Mouse (Mus musculus): ENCODE data around the gene 1700016H13Rik. TPM values are rescaled to one million over a fixed set of nuclear protein-coding genes. Genes with fewer than 3 reads are reported as not detected.

The 1700016H13Rik gene
- polyA plus RNA-seq, 1 experiment from 2014 or later, result 0.30 TPM

GRCm38 (mm10) chr5:103691624-103692530 lies 36.1 kb upstream of the 1700016H13Rik start, which contains the start of gene Aff1:
Gene Aff1, plus strand, starts transcription at chr5:103692374.
- no peaks in the 10 kb centered on the region for H3K36me3 ChIP-seq
- peak within 1 kb of the TSS; percentile 69 for H3K9ac ChIP-seq
- WGBS, result 2% methylated on average over 40 of the region's 50 CpGs
- peak within 1 kb of the TSS; percentile 61 for H3K4me3 ChIP-seq
- peak; percentile 77 for ATAC-seq (ENCODE audit: insufficient number of reproducible peaks, insufficient read depth, low FRiP score, low TSS enrichment, low read depth)
- H3K9me3 ChIP-seq, result no peaks in the 10 kb centered on the region
- H3K4me1 ChIP-seq, result peaks cover 19% of the 10 kb centered on the region
- H3K4me2 ChIP-seq, result peak within 1 kb of the TSS; percentile 99
- no peak within 1 kb of the TSS for H3K27ac ChIP-seq
- H3K27me3 ChIP-seq, result peaks cover 25% of the 10 kb centered on the region

GRCm38 (mm10) chr5:103691171-103691570 lies 35.4 kb upstream of the 1700016H13Rik start:
- Histone ChIP-seq H3K4me3 (no peak overlapping the region), H3K9ac (no peak overlapping the region), H3K4me2 (peak overlapping the region; percentile 99), H3K9me3 (no peaks in the 10 kb centered on the region), H3K27me3 (peaks cover 25% of the 10 kb centered on the region), H3K27ac (no peak overlapping the region), H3K36me3 (no peaks in the 10 kb centered on the region), H3K4me1 (peaks cover 19% of the 10 kb centered on the region)
- ATAC-seq (ENCODE audit: insufficient number of reproducible peaks, insufficient read depth, low FRiP score, low TSS enrichment, low read depth), result no peak

GRCm38 (mm10) chr5:103690190-103690589 lies 34.4 kb upstream of the 1700016H13Rik start:
- Histone ChIP-seq H3K27me3 (peaks cover 25% of the 10 kb centered on the region), H3K4me1 (peaks cover 19% of the 10 kb centered on the region), H3K36me3 (no peaks in the 10 kb centered on the region), H3K9ac (no peak overlapping the region), H3K27ac (no peak overlapping the region), H3K4me3 (no peak overlapping the region), H3K4me2 (no peak overlapping the region), H3K9me3 (no peaks in the 10 kb centered on the region)
- WGBS, result 82% methylated on average over 8 of the region's 8 CpGs
- no peak for ATAC-seq (ENCODE audit: insufficient number of reproducible peaks, insufficient read depth, low FRiP score, low TSS enrichment, low read depth)

- WGBS, result 84% methylated on average over 5 of the region's 5 CpGs
- H3K9ac ChIP-seq, result no peak overlapping the region
- no peak for ATAC-seq (ENCODE audit: insufficient number of reproducible peaks, insufficient read depth, low FRiP score, low TSS enrichment, low read depth)
These were observed 33.8 kb upstream of the 1700016H13Rik start for GRCm38 (mm10) chr5:103689645-103690044.

GRCm38 (mm10) chr5:103681824-103682223 lies 26.0 kb upstream of the 1700016H13Rik start:
- Histone ChIP-seq H3K27ac (no peak overlapping the region), H3K4me1 (peaks cover 9% of the 10 kb centered on the region; the same call in 1 of the 2 replicates), H3K27me3 (no peaks in the 10 kb centered on the region), H3K36me3 (no peaks in the 10 kb centered on the region), H3K9ac (no peak overlapping the region), H3K4me3 (no peak overlapping the region), H3K4me2 (no peak overlapping the region), H3K9me3 (no peaks in the 10 kb centered on the region)
- ATAC-seq (ENCODE audit: insufficient number of reproducible peaks, insufficient read depth, low FRiP score, low TSS enrichment, low read depth), result no peak
- 50% methylated on average over 3 of the region's 3 CpGs for WGBS

More at GRCm38 (mm10) chr5:103689645-103690044, 33.8 kb upstream of the 1700016H13Rik start:
- Histone ChIP-seq H3K4me1 (peaks cover 19% of the 10 kb centered on the region), H3K9me3 (no peaks in the 10 kb centered on the region), H3K4me3 (no peak overlapping the region), H3K36me3 (no peaks in the 10 kb centered on the region), H3K4me2 (no peak overlapping the region), H3K27ac (no peak overlapping the region), H3K27me3 (peaks cover 25% of the 10 kb centered on the region)

- 39% methylated on average over 4 of the region's 4 CpGs for WGBS
- Histone ChIP-seq H3K27me3 (no peaks in the 10 kb centered on the region), H3K4me1 (peaks cover 9% of the 10 kb centered on the region; the same call in 1 of the 2 replicates), H3K36me3 (no peaks in the 10 kb centered on the region), H3K4me2 (no peak overlapping the region), H3K4me3 (no peak overlapping the region), H3K9me3 (no peaks in the 10 kb centered on the region), H3K27ac (no peak overlapping the region), H3K9ac (no peak overlapping the region)
- ATAC-seq (ENCODE audit: insufficient number of reproducible peaks, insufficient read depth, low FRiP score, low TSS enrichment, low read depth), result no peak
These were observed 24.6 kb upstream of the 1700016H13Rik start for GRCm38 (mm10) chr5:103680381-103680780.

GRCm38 (mm10) chr5:103678974-103679373 lies 23.2 kb upstream of the 1700016H13Rik start:
- Histone ChIP-seq H3K36me3 (no peaks in the 10 kb centered on the region), H3K27me3 (no peaks in the 10 kb centered on the region), H3K9me3 (no peaks in the 10 kb centered on the region), H3K4me3 (no peak overlapping the region), H3K4me2 (no peak overlapping the region), H3K9ac (no peak overlapping the region), H3K4me1 (0 out of 2 replicates have a peak, but pooled peaks cover 8% of the 10 kb centered on the region), H3K27ac (no peak overlapping the region)
- no peak for ATAC-seq (ENCODE audit: insufficient number of reproducible peaks, insufficient read depth, low FRiP score, low TSS enrichment, low read depth)
- WGBS, result 95% methylated on average over 5 of the region's 5 CpGs

- Histone ChIP-seq H3K4me2 (no peak overlapping the region), H3K36me3 (no peaks in the 10 kb centered on the region), H3K9me3 (no peaks in the 10 kb centered on the region), H3K9ac (no peak overlapping the region), H3K4me1 (0 out of 2 replicates have a peak, but pooled peaks cover 9% of the 10 kb centered on the region), H3K27me3 (no peaks in the 10 kb centered on the region), H3K27ac (no peak overlapping the region), H3K4me3 (no peak overlapping the region)
- 73% methylated on average over 6 of the region's 6 CpGs for WGBS
- ATAC-seq (ENCODE audit: insufficient number of reproducible peaks, insufficient read depth, low FRiP score, low TSS enrichment, low read depth), result no peak
These were observed 22.1 kb upstream of the 1700016H13Rik start for GRCm38 (mm10) chr5:103677894-103678293.

- no peak overlapping the region for H3K4me2 ChIP-seq
- no peak overlapping the region for H3K4me3 ChIP-seq
- H3K9ac ChIP-seq, result no peak overlapping the region
- H3K27ac ChIP-seq, result no peak overlapping the region
- WGBS, result 85% methylated on average over 6 of the region's 6 CpGs
- ATAC-seq (ENCODE audit: insufficient number of reproducible peaks, insufficient read depth, low FRiP score, low TSS enrichment, low read depth), result no peak
- H3K27me3 ChIP-seq, result peaks cover 6% of the 10 kb centered on the region; the same call in 1 of the 2 replicates
- H3K36me3 ChIP-seq, result no peaks in the 10 kb centered on the region
- no peaks in the 10 kb centered on the region for H3K9me3 ChIP-seq
- 0 out of 2 replicates have a peak, but pooled peaks cover 12% of the 10 kb centered on the region for H3K4me1 ChIP-seq
These were observed 20.6 kb upstream of the 1700016H13Rik start for GRCm38 (mm10) chr5:103676289-103676881.

- H3K4me3 ChIP-seq, result no peak overlapping the region
- ATAC-seq (ENCODE audit: insufficient number of reproducible peaks, insufficient read depth, low FRiP score, low TSS enrichment, low read depth), result no peak
- H3K4me2 ChIP-seq, result no peak overlapping the region
- H3K27ac ChIP-seq, result peak overlapping the region; percentile 49; the same call in 1 of the 2 replicates
- 0 out of 2 replicates have a peak, but pooled peaks cover 12% of the 10 kb centered on the region for H3K4me1 ChIP-seq
- H3K36me3 ChIP-seq, result no peaks in the 10 kb centered on the region
- 25% methylated on average over 6 of the region's 6 CpGs for WGBS
- no peaks in the 10 kb centered on the region for H3K9me3 ChIP-seq
- H3K9ac ChIP-seq, result no peak overlapping the region
- H3K27me3 ChIP-seq, result peaks cover 6% of the 10 kb centered on the region; the same call in 1 of the 2 replicates
These were observed 18.7 kb upstream of the 1700016H13Rik start for GRCm38 (mm10) chr5:103674482-103674881.

GRCm38 (mm10) chr5:103673611-103674010 lies 17.8 kb upstream of the 1700016H13Rik start:
- Histone ChIP-seq H3K4me2 (no peak overlapping the region), H3K36me3 (no peaks in the 10 kb centered on the region), H3K4me3 (no peak overlapping the region), H3K9ac (no peak overlapping the region), H3K27ac (no peak overlapping the region), H3K9me3 (no peaks in the 10 kb centered on the region), H3K27me3 (peaks cover 6% of the 10 kb centered on the region; the same call in 1 of the 2 replicates), H3K4me1 (0 out of 2 replicates have a peak, but pooled peaks cover 12% of the 10 kb centered on the region)
- ATAC-seq (ENCODE audit: insufficient number of reproducible peaks, insufficient read depth, low FRiP score, low TSS enrichment, low read depth), result no peak
- 75% methylated on average over 4 of the region's 4 CpGs for WGBS

Measured in embryonic facial prominence, embryonic 13.5 days (tissue).